Mouse (Mus musculus): ENCODE measurements around the gene Disc1. TPM values are rescaled to one million over a fixed set of nuclear protein-coding genes. Genes with fewer than 3 reads are reported as not detected.

Gene Disc1
- total RNA-seq, 2 experiments from 2014 or later, result 1.4 to 2.5 TPM

DNA sequence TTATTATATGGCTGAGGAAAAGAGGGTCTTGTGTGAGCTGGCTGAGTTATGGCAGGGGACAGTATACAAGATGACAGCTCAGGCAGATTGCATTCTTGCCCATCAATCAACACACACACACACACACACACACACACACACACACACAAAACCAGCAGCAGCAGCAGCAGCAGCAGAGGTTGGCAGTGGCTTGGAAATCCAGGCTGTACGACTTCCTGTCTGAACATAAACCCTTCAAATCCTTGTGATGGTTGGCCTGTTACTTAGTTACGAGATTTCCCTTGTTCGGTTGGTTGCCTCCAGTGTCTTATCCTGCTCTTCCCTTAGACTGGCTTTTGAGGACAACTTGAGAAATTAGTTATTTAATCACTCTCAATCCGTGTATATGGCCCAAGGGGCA lies 188.9 kb downstream of the Disc1 start:
- no peak for DNase-seq (ENCODE audit: low spot score in 2 of 2)
- intact Hi-C loops (cut with DNase I), result no loop called here

DNA sequence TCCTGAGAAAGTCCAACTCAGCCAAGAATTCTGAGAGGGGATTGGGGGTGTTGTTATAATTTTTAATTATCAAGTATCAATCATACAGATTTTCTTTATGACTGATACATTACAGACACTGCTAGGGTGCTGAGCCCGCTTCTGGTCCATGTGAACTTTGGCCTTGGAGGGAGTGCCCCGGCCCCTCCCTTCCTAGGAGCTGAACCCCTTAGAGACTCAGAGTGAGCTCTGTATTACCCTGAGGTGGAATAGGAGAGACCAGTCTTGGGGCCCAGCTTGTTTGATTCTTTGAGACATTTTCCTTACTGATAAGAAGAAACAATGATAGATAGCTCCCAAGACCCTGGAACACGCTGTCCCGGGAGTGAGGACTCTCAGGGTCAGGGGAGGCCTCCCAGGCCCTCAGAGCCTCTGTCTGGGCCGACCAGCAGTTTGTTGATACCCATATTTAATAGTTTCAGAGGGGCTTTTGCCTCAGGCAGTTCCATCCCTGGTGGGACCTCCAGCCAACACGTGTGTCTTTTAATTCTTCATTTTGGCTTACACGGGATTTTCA lies 192.8 kb downstream of the Disc1 start:
- no peak for DNase-seq (ENCODE audit: low spot score in 2 of 2)
- intact Hi-C loops (cut with DNase I), result no loop called here

DNA sequence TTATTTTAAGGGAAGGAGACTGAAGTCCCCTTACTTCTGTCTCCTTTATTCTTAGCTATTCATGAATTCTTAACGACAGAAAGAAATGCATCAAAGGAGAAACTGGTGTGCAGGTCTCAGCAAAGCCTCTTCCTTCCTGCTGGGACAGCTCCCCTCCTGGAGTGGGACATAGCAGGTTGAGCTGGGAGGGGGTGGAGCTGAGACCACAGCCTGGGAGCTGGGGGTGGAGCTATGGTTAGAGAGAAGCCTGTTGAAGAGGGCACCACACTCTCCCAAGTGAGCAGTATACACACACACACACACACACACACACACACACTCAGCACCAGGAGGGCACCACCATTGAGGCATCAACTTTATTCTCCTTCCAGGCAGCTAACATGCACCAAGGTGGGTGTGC lies 193.4 kb downstream of the Disc1 start:
- intact Hi-C loops (cut with DNase I), result no loop called here
- no peak for DNase-seq (ENCODE audit: low spot score in 2 of 2)

DNA sequence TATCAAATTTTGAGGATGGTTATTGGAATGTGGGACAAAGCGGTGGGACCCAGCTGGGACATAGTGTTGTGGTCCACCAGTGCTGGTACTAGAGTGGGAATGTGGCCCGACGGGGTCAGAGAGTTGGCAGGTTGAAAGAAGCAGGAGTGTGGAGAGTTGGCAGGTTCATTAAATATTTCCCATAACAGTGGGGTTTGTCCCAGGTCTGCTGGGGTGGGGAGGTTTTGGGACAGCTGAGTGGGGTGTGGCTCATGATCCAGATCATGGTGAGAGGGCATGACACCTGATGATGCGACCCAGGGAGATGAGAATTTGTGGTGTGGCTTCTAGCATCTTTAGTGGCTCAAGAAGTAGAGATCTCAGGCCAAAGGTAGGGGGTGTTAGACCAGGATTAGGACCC lies 199.0 kb downstream of the Disc1 start:
- no peak for DNase-seq (ENCODE audit: low spot score in 2 of 2)
- intact Hi-C loops (cut with DNase I), result no loop called here

DNA sequence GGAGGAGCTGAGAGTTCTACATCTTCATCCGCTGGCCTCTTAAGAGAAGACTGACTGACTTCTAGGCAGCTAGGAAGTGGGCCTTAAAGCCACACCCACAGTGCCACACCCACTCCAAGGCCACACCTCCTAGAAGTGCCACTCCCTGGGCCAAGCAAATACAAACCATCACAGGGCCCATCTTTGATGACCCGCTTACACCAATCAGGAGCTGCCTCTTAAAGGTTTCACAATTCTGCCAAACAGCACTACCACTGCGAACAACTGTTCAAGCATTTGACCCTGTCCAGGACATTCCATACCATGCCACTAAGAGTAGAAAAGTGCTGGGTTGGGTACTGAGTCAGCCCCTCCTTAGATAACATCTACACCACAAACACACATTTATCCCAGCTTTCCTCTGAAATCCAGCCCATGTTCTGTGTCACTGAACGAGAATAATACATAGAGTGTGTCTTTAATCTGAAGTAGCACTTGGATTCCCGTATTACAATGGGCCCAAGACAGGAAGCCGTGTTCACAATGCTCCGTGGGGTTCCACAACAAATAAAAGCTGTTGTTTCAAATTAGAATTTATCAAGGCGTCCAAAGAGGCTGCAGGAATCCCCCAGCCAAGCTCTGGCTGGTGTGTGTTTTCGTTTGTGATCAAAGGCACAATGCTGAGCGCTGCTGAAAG lies 199.6 kb downstream of the Disc1 start:
- no peak for DNase-seq (ENCODE audit: low spot score in 2 of 2)
- intact Hi-C loops (cut with DNase I), result no loop called here

- DNase-seq (ENCODE audit: low spot score in 2 of 2), result peak; percentile 92 to 94
- intact Hi-C loops (cut with DNase I), result no loop called here
Observed at GRCm38 (mm10) chr8:125254188-125255005, 200.4 kb downstream of the Disc1 start.

DNA sequence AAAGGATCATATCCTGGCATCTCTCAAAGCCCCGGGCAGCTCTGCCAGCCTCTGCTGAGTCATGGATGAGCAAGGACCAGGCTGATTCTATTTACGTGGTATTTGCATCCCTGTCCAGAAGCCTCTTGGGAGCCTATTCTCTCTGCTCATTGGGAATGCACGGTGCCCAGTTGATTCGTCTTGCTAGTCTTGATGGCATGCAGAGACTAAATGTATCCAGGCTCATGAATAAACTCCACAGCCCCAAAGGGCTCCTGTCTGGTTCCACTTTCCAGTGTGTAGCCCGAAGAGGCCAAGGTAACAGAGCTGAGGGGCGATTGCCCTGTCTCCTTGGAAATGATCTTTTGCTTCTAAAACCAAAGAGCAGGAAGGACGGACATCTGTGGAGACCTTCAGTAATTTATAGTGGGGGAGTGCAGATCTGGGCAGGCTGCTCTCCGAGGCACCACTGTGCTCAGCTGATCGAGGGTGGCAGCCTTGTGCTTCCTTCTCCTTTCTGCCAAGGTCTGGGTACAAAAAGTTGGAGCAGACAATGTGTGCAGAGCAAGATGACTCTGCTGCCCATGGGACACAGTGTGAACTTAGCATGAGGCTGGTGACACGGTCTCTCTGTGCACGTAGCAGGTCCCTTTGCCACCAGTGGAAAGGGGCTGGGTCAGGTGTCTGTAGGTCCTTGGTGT lies 201.2 kb downstream of the Disc1 start:
- DNase-seq (ENCODE audit: low spot score in 2 of 2), result peak; percentile 60 to 61
- intact Hi-C loops (cut with DNase I), result no loop called here

DNA sequence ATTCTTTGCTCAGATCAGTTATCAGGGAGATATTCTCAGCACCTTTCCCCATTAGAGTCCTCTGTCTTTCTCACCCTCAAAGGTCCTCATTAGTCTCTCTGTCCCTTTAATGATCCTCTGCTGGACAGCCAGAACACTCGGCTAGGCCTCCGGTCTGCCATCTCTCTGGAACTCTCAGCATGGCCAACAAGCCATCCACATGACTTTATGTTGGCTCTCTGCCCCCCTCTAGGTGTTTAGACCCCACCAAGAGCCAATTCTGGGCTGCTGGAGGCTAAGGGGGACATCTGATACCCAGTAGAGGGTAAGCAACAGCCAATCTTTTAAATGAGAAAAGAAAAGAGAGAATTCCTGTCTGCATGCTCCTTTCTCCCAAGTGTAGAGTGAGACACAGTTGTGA lies 203.7 kb downstream of the Disc1 start:
- no peak for DNase-seq (ENCODE audit: low spot score in 2 of 2)
- intact Hi-C loops (cut with DNase I), result no loop called here

GRCm38 (mm10) chr8:125258806-125259500 lies 205.0 kb downstream of the Disc1 start:
- intact Hi-C loops (cut with DNase I), result no loop called here

DNA sequence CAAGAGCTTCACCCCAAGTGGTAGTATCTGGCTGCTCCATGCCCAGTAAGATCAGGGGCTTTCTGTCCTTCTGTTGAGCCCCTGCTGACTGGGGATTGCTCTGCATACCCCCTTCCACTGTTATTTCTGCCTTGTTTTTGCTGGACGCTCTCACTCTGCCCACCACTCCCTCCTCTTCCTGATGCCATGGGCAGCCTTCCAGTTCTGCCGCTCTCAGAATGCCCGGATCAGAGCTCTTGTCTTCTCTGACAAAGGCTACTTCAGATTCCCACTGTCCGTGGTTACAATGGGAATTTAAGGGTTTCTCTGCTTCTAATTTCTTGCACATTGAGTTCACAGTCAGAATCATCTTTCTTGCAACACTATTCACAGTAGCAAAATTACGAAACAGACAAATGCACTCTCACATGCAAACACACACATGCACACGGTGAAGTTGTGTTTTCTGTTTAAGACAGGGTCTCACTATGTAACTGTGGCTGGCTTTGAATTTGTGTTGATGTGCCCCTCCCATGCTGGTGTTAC lies 214.2 kb downstream of the Disc1 start:
- DNase-seq (ENCODE audit: low spot score in 2 of 2), result no peak

More at GRCm38 (mm10) chr8:125258806-125259500, 205.0 kb downstream of the Disc1 start:
- DNase-seq (ENCODE audit: low spot score in 2 of 2), result no peak

DNA sequence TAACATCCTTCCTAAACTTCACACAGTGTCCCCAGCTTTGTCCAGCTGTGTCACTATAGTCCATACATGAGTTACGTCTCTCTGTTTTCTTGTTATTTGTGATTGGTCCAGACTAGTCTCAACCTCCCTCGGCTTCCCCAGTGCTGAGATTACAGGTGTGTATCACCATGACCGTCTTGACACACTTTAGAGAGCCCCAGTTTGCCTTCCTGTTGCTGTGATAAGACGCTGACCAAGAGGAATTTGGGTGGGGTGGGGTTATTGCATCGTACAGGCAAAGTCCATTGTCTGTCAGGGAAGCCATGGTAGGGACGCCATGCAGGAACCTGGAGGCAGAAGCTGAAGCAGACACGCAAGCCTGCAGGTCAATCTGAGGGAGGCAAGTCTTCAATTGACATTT lies 216.3 kb downstream of the Disc1 start:
- intact Hi-C loops (cut with DNase I), result no loop called here
- no peak for DNase-seq (ENCODE audit: low spot score in 2 of 2)

More for the DNA sequence above, 214.2 kb downstream of the Disc1 start:
- intact Hi-C loops (cut with DNase I), result no loop called here

GRCm38 (mm10) chr8:125271357-125271756 lies 217.4 kb downstream of the Disc1 start:
- DNase-seq (ENCODE audit: low spot score in 2 of 2), result no peak

DNA sequence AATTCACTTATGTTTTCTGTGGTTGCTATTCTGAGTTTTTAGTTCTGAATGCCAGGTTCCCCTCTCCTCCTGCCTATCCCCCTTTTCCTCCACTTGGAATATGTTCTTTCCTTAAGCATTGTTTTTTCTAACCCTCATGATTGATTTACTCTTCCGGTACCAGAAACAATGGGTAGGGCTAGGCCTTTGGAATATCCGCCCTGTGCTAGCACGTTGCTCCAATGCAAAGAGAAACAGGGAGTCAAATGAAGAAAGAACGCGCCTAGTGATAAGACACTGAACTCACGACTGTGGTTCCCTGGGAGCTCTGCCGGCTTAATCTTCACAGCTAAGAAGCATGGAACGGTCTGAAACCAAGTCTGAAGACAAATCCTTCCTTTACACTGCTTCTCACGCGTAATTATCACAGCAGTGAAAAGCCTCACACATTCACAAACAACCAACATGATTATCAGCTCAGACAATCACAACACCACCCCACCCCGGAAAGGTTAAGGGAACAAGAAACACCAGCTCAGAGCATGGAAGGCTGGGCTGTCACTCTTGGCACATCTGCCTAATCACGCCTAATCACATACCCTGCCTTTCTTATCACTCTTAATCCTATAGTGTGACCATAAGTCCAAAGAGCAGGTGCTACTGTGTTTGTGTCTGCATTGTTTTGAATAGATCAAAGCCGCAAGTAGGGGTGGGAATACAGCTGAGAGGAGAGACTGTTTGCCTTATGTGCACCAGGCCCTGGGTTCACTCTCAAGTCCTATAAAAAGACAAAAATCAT lies 218.3 kb downstream of the Disc1 start:
- intact Hi-C loops (cut with DNase I), result no loop called here
- DNase-seq (ENCODE audit: low spot score in 2 of 2), result no peak

More at GRCm38 (mm10) chr8:125271357-125271756, 217.4 kb downstream of the Disc1 start:
- intact Hi-C loops (cut with DNase I), result no loop called here

GRCm38 (mm10) chr8:125277071-125277682 lies 223.2 kb downstream of the Disc1 start:
- no peak for DNase-seq (ENCODE audit: low spot score in 2 of 2)
- intact Hi-C loops (cut with DNase I), result no loop called here

DNA sequence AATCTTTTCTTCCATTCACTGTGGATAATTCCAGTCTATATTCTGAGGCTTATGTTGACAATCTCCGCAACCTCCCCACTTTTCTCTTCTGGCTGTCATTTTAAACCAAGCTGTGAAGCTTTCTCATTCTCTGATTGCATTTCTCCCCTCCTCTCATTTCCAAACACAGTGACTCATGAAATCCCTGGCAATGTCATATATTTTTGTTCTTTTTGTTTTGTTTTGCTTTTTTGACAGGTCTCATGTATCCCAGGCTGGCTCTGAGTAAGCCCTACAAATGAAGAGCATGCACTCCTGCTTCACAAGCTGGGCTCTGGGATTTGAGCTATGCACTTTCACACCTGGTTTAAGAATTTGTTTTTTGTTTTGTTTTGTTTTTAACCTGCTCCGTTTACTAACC lies 225.2 kb downstream of the Disc1 start:
- intact Hi-C loops (cut with DNase I), result no loop called here
- DNase-seq (ENCODE audit: low spot score in 2 of 2), result no peak

DNA sequence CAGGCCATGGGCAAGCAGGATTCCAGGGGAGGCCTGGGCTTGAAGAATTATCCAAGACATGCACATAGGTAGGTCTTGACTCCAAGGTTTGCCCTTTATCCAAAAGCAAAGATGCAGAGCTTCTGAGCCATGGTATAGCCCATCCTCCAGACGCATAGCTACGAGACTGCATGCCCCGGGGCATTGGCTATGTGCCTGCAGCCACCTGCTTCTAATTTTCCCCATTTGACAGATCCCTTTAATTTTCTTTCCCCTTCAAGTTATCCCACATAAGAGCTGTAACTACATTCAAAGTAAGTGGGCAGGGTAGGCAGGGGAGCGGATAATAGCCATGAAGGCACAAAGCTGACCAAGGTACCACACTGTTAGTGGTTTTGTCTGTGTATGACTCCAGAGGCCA lies 225.9 kb downstream of the Disc1 start:
- no peak for DNase-seq (ENCODE audit: low spot score in 2 of 2)
- intact Hi-C loops (cut with DNase I), result no loop called here

DNA sequence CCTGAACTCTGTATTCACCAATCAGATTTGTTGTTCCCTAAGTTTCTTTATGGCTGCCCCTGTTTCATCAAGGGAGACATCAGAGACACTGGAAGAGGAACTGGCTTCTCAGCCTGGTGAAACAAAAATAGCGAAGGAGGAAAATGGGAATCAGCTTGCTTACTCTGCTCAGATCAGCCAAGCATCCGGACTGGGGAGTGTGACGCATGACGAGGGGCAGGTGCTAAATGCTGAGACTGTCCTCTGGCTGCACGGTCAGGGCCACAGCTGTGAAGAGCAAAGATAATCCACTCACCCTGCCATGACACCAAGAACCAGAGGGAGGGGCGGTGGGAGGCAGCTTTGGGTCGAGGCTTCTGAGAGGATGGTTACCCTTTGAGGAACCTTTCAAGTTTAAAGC lies 228.5 kb downstream of the Disc1 start:
- DNase-seq (ENCODE audit: low spot score in 2 of 2), result peak in 1 of 2 experiments; percentile 10
- intact Hi-C loops (cut with DNase I), result no loop called here

GRCm38 (mm10) chr8:125283542-125283941 lies 229.5 kb downstream of the Disc1 start:
- no peak for DNase-seq (ENCODE audit: low spot score in 2 of 2)
- intact Hi-C loops (cut with DNase I), result no loop called here

All from left cerebral cortex, postnatal 36 days (tissue).